Mouse (Mus musculus) thymus, postnatal 4 days (tissue): ENCODE measurements around the gene Timm13.

Source experiments
- DNase-seq: peaks from one replicate; pipeline ENCODE4 v3.0.0; 2021

The Timm13 gene

GRCm38 (mm10) chr10:80900318-80901247 is at the start of gene Timm13:
Gene Timm13, minus strand, starts transcription at chr10:80900969.
- peak; percentile 95 for DNase-seq

GRCm38 (mm10) chr10:80950314-80950713 is 49.5 kb upstream of the Timm13 start:
- DNase-seq = no peak

GRCm38 (mm10) chr10:80949081-80949480 is 48.3 kb upstream of the Timm13 start:
- no peak for DNase-seq

- DNase-seq = no peak
Measured at GRCm38 (mm10) chr10:80948570-80948969, 47.8 kb upstream of the Timm13 start.

- DNase-seq = no peak
Measured at GRCm38 (mm10) chr10:80947802-80948201, 47.0 kb upstream of the Timm13 start.

GRCm38 (mm10) chr10:80946684-80947437 is 46.1 kb upstream of the Timm13 start:
- DNase-seq = peak; percentile 40

GRCm38 (mm10) chr10:80944231-80944630 is 43.5 kb upstream of the Timm13 start:
- no peak for DNase-seq

- DNase-seq = no peak
Measured at GRCm38 (mm10) chr10:80943701-80944100, 42.9 kb upstream of the Timm13 start.

GRCm38 (mm10) chr10:80942919-80943318 is 42.1 kb upstream of the Timm13 start:
- no peak for DNase-seq

GRCm38 (mm10) chr10:80940988-80941347 is 40.2 kb upstream of the Timm13 start:
- DNase-seq = no peak

GRCm38 (mm10) chr10:80940320-80940987 is 39.7 kb upstream of the Timm13 start:
- DNase-seq = no peak

GRCm38 (mm10) chr10:80939671-80940070 is 38.9 kb upstream of the Timm13 start:
- peak; percentile 90 for DNase-seq

- peak; percentile 55 for DNase-seq
Measured at GRCm38 (mm10) chr10:80938831-80939550, 38.2 kb upstream of the Timm13 start.

- peak; percentile 40 for DNase-seq
Measured at GRCm38 (mm10) chr10:80937646-80938045, 36.9 kb upstream of the Timm13 start.

- DNase-seq = no peak
Measured at GRCm38 (mm10) chr10:80936810-80937164, 36.0 kb upstream of the Timm13 start.

- DNase-seq = peak; percentile 43
Measured at GRCm38 (mm10) chr10:80936135-80936809, 35.5 kb upstream of the Timm13 start.

GRCm38 (mm10) chr10:80935698-80936097 is 34.9 kb upstream of the Timm13 start:
- DNase-seq = no peak

- DNase-seq = no peak
Measured at GRCm38 (mm10) chr10:80935241-80935640, 34.5 kb upstream of the Timm13 start.

GRCm38 (mm10) chr10:80934136-80934985 is 33.6 kb upstream of the Timm13 start:
- DNase-seq = no peak

- peak; percentile 44 for DNase-seq
Measured at GRCm38 (mm10) chr10:80933421-80933979, 32.7 kb upstream of the Timm13 start.
